Mouse (Mus musculus) urinary bladder, postnatal 10 days (tissue): Measurements from ENCODE around the gene Cited1.
"Not testable (repeated sequence)": the region's sequence is repeated elsewhere in the genome, so short reads cannot be mapped to it uniquely, and the experiment has no call there.

Source experiments
- DNase-seq: peaks from one replicate; pipeline ENCODE4 v3.0.0; 2022; ENCODE audit warnings: low spot score

The Cited1 gene

DNA sequence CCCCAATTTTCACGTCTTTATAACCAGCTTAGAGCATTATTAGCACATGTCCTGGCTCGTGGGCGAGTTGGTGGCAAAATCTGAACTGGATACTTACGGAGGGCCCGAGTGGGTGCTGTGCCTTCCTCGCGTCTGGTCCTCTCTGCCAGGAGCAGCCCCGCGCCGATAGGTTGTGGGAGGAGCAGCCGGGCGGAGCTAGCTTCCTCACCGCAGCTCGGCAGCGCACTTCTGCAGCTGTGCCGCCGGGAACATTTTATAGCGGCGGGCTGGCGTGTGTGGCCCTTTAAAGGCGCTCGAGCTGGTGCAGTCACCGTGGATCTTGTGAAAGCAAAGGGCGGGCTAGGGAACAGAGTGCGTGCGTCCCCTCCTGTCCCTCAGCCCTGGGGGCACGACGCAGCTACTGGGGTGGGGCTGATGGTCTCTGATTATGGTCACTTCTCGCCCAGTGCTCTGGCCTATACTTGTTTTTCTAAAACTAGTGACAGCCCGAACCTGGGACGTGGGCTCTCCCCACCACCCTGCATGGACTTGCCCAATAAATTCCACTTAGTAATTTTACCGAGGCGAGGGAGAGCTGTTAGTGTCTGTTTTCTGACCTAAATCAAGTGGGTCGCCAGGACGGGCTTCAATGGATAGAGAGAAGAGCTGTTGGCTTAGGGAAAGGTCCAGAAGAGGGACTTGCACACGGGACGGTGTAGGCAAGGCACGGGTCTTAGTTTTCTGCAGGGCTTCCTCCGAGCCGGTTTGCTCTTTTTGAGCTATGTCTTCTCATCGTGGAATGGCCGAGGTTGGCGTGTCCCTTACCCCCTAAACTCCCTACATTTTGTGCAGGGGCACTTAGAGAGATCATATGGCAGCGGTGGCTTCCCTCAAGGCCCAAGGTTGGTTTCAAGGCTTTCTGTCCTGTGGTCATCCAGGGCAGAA, at the start of gene Cited1:
Cited1 (minus strand) TSS at position 245 of the 924 bp plus-strand sequence.
- no peak for DNase-seq

DNA sequence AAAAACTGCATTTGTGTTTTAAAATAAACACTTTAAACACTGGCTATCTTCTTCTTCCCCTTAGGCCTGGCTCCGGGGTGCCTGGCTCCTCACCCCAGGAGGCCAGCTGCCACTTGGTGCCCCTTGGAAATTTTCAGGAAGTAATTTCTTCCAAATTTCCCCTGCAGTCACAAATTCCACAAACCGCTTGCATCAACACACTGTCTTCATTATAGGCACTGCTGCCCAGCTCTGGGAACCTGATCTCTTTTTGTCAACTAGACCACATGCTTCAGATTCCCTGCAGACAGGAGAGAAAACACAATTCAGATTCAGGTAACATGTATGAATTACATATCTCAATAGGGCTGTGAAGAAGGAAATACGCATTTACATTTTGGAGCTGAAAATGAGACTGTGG, 32.9 kb upstream of the Cited1 start:
- no peak for DNase-seq

DNA sequence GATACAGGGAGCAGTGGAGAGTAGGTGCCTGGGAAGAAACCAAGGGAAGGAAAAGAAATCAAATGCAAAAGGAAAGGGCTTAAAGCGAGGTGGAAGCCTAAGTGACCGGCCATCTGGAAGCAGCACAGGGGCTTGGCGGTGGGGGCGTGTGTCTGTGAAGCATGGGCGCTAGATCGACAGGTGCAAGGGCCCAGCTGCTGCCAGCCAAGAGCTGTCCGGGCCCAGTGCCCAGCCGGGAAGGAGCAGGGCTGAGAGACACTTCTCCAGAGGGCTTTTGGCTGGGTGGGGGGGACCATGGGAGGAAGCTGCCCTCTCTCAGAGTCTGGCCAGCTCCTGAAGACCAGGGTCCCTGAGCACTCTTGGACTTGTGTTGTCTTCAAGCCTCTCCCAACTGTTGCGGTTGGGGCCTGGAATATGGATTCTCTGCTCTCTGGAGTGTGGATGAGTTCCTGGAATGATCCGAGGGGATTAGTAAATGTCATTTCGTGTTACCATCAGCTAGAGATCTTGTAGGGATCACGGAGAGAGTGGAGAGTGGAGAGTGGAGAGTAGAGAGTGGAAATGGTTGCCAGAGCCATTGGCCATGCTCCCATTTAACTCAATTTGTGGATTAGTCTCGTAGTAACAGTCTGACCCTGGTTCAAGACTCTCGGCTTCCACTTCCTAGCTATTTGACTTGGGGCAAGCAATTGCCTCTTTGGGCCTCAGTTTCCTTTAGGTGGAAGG, 10.8 kb upstream of the Cited1 start:
- DNase-seq: no peak

DNA sequence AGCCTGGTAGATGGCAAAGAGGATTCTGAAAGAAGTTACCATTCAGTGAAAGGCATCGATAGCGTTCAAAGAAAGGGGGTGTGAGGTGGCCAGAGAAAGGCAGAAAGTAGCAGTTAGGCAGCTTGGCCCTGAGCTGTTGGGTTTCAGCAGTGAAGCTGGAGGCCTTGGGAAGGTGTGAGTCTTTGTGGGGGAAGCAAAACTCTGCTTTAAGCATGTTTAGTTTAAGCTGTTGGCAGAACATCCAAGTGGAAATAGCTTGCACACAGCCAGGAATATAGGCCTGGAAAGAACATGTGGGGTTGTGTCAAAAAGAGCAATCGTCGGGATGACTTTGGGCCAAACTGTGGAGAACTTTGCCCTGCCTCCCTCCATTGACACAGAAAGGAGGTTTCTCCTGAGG, 7.8 kb upstream of the Cited1 start:
- DNase-seq: no peak

DNA sequence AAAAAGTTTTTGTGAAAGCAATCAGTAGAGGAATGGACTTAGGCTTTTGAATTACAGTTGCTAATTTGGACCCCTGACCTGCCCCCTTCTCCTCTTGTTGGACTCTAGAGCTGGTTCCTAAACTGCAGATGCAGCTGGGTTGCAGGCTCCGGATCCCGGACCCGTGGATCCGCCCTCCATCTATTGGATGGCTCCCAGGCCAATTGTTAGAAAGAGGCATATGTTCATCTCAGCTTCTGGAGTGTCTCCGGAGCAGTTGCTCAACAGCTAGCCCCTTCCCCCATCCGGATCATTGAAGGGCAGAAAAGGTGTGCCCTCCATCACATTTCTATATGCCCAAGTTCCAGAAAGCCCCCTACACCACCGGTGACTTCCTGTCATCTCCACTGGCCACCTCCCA, 1.9 kb upstream of the Cited1 start:
- DNase-seq: no peak

DNA sequence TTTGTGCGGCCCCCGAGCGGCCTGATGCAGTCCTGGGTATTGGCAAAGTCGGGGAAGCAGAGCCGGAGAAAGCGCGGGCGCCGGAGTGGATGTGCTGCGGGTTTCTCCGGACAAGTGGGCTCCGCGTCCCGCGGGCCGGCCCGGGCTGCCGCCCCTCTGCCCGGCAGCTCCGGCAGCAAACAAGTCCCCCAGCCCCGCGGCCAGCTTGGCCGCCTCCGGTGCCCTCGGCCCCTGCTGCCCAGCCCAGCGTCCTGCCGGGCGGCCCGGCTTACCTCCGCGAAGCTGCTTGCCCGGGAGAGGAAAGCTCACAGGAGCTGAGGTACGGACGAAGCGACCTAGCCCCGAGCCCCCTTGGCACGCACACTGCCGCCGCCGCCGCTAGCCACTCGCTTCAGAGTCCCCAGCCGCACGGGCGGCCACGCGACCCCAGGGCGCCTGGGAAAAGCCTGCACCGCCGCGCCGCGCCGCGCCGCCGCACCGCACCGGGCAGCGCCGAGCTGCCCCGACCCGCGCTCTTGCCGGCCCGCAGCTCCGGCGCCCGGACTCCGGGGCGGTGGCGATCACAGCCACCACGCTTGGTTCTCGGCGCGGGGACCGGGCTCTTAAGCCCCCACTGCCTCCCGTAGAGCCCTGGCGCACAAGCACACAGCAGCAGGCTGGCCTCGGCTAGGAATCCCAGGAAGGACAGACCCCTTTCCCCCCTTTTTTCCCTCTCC, 602 bp downstream of the Cited1 start:
- no peak for DNase-seq

DNA sequence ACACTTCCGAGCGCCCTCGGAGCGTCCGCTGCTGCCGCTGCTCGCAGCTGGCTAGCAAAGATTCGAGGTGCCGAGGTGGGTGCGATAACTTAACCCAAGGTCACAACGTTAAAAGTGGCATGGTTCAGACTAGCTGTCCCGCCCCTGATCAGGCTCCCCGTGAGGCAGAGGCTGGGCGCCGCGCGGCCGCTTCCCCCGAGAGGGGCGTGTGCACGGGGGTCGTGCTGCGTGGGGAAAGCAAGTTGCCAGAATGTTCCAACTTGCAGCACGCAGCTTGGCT, 1.1 kb downstream of the Cited1 start:
- no peak for DNase-seq

DNA sequence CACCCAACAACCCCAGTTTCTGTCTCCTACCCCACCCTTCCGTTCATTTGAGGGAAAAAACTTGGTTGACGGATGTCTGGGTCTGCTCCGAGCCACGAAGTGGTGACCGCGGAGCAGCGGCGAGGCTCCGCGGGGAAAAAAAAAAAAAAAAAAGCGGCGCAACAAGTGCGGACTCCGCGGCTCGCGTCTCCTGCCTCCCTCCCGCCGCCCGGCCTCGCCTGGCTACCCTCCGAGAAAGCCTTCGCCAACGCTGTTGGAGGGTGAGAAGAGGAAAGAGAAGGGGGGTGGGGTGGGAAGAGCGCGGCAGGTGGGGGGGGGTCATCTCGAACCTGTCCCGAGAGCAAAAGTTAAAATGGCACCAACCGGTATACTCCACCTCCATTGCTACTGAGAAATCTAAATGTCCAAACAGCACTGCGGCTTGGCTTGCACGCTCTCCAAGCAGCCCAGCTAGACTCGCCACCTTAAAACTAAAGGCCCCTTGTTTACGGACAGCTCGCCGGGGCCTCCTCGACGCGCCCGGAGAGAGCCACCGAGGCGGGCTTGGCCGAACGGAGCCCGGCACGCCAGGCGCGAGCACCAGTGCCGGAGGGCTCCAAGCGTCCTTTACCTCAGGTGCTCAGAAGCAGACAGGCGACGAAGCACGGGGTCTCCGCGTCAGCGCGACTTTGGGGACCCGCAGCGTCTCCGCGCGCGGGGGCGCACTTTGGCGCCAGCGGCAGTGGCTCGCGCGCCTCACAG, 1.7 kb downstream of the Cited1 start:
- no peak for DNase-seq

DNA sequence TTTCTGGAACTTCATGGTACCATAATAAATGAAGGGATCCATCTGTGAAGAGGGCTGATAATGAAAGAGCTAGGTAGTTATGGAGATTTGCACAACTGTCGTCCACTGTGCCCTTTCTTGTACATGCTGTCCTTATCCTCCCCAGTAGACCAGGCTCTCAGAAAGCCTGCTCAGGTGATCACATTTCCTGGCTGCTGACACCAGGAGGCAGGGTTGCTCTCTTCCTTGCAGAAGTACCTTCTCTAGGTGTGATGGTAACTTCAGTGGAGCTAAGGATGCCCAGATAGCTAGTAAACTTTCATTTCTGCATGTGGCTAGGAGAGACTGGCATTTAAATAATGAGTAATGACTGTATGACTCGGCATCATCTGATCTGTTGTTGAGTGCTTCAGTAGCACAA, 7.6 kb downstream of the Cited1 start:
- DNase-seq: no peak

DNA sequence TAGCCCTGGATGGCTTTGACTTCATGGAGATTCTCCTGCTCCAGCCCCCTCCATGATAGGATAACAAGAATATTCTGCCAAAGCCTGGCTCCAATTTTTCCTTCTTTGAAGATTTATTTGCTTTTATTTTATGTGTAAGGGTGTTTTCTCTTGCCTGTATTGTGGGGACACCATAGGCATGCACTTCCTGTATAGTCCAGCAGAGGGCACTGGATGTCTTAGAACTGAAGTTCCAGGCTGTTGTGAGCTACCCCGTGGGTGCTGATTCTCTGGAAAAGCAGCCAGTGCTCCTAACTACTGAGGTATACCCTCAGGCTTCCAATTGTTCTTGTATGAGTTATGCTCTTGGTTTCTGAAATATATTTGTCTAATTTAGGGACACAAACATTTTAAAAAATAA, 32.9 kb downstream of the Cited1 start:
- DNase-seq: no peak

DNA sequence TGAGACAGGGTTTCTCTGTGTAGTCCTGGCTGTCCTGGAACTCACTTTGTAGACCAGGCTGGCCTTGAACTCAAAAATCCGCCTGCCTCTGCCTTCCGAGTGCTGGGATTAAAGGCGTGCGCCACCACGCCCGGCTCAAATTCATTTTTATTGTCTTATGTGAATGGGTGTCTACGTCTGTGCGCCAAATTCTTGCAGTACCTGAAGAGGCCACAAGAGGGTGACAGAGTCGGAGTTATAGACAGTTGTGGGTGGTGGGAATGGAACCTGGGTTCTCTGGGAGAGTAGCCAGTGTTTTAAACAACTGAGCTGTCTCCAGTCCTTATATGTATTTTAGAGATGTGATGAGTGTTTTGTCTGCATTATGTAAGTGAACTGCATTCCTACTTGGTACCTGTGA, 36.6 kb downstream of the Cited1 start:
- not testable (repeated sequence) for DNase-seq
